Mouse (Mus musculus): ENCODE measurements at regions not wholly inside any gene's neighbourhood (a gene's known extent, or its start where the extent isn't known, plus 50 kb on each side); places are given as distances from the start of the nearest gene placed in this dataset.

DNA sequence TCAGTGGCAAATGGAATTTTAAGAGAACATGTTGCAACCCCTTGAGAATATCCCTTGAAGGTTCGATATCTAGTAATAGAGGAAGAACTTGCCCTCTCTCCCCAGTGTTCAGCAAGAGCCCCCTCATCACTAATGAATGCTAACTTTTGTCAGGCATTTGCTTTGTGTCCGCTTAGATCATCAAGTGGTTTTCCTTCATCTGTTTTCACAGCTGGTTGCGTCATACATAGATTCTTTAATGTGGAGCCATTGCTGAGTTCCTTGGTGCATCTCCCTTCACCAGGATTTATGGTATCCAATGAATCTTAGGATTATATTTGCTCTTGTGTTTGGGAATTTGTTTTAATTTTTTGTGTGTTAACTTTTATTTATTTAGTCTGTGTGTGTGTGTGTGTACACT is 124.2 kb upstream of the Twist2 start:
- DNase-seq (ENCODE audit: low spot score in 2 of 2) = no peak

DNA sequence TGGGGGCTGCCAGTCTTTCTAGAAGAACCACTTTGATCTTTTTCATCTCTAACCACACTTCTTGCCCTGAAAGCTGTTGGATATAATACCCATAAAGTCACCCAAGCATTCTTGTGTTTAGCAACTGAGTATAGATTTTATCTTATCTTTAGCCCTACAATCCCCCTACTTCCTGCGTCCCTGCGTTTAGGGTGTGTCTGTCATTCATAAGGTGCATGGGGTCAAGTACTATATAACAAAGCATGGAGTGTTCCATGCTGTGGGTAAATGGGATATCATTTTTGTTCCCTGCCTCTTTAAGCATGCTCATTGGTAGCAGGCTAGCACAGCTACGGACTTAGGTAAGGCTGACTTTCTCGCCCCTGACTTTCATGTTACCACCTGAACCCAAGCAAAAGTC is 122.5 kb upstream of the Twist2 start:
- no peak for DNase-seq (ENCODE audit: low spot score in 2 of 2)

DNA sequence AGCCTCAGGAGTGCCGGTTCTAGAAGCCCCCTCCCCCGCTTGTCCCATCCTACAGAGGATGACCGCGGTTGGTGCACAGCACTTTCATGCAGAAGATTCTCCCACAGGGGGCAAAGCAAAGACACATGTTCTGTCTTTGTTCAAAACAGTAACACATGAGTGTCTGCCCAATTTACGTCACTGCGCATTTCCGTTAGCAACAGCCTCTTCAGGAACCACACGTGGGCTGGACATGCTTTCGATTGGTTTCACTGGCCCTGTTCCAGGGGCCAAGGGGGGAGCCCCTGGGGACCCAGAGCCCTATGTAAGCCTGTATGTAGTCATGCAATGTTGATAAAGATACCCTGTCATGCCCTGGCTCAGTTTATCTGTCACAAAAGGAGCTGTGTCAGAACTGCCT is 116.2 kb upstream of the Twist2 start:
- DNase-seq (ENCODE audit: low spot score in 2 of 2) = no peak

DNA sequence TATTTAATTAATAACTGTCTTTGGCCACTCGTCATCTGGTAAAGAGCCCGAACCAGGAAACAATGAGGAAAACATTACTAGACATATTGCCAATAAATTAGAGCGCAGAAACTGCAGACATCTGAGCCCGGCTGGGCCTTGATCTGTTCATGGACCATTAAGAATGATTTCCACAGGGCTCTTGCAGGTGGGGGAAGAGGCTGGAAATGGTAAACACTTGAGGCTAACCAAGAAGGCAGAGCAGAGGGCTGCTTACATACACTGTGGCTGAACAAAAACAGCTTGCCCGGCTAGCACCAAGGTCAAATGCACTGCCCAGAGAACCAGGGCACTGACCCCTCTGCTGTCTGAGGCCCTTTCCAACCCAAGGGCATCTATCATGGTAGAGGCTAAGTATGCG is 115.5 kb upstream of the Twist2 start:
- no peak for DNase-seq (ENCODE audit: low spot score in 2 of 2)

DNA sequence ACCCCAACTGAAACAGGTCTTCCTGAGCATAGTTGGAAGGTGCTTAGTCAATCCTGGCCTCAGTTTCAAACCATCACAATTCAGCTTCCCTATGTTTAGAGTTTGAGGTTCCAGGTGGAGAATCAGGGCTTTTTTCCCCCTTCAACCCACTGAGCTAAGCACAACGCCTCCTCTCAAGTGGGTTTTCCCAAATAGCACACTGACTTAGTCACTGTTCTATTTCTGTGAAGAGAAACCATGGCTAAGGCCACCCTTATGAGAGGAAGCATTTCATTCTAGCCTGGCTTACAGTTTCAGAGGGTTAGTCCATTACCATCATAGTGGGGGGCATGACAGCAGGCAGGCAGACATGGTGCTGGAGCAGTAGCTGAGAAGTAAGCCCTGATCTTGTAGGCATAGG is 109.7 kb upstream of the Twist2 start:
- DNase-seq (ENCODE audit: low spot score in 2 of 2) = no peak

DNA sequence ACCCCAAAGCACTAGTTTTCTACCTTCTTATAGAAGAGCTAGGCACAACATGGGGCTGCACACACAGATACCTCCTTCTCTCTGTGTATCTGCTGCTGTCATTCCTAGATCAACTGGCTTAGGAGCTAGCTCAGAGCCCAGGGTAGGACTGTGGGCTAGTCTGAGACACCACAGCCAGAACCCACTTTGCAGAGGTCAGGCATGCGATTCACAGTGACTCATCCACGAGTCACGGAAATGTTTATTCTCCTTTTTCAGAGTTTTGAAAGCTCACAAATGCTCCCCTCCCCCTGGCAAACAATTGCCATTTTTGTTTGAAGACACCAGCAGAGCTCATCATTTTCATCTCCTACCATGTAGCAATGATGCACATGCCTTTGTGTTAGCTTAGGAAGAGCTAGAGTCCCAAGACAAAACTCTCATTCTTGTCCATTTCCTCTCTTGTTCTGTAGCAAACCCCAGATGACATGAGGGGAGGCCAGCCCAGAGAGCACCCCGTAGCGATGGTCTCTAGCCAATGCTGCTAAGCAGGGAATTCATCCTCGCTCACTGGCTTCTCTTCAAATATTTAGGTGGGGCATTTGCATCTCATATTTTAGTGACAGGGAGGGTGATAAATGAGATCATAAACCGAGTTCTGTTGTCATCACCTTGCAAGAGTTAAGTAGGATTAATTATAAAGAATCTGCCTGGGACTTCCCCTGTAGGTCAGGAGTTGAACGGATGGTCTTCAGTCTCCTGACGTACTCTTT is 108.4 kb upstream of the Twist2 start:
- DNase-seq (ENCODE audit: low spot score in 2 of 2) = no peak

DNA sequence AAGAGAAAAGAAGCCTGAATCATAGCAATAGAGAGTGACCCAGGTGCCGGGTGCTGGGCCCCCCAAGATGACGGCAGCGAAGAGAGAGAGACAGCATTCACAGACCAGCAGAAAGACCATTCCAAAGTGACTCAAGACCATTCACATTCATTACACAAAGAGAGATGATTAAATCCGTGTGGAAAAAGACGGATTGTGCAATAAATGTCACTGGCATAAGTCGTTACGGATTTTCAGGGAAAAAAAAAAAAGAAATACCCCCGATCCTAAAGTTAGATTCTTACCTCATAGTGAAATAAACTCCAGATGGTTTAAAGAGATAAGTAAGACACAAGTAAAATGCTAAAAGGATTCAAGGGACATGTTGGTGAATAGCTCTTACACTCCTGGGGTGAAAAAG is 104.2 kb upstream of the Twist2 start:
- DNase-seq (ENCODE audit: low spot score in 2 of 2) = no peak

DNA sequence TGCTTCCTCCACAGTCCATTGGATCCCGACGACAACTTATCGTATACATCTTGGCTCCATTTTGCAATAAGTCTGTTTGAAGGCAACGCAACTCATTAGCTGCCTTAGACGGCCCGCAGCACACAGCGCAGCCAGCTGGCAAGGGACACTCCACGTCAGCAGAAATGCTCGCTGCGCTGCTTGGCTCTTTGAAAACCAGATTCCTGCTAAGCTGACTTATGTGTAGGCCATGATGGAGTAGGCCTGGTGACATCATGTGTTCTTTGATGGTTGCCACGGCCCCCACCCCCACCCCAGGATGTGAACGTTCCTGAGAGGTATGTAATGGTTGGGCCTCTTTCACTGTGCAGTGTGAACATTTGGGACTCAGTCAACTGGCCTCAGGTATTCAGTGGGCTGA is 99.8 kb upstream of the Twist2 start:
- DNase-seq (ENCODE audit: low spot score in 2 of 2) = no peak

DNA sequence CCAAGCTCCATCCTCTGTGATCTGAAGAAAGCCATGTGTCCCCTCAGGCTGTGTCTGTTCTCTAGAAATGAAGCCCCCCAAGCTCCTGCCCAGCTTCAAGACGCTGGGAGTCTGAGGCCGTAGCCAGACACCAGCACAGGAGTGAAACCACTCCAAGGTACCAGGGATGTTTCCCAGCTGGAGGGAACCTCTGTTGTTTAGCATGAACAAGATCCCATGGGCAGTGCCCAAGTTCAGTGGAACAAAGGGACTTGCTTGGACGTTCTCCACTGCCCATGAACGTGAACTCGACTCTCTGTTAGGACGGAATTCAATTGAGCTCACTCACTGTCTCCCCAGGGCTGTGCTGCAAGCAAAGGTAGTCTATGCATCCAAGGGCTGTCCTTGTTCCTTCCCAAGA is 99.2 kb upstream of the Twist2 start:
- no peak for DNase-seq (ENCODE audit: low spot score in 2 of 2)

DNA sequence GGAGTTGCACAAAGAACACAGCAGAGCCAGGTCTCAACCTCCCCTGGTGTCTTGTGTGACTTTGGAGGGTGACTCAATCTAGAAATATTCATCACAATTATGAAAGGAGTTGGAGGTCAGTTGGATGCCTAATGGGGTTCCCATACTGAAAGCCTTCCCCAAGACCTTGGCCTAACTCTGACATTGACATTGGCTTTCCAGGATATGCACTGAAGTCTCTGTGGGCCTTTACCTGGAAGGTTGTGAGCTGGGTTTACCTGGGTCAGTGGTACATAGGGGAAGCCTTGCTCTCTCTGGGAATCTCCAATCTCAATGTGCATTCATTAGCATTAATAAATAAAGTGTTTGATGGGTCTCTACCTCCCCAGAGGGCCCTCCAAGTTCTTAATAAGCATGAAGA is 98.5 kb upstream of the Twist2 start:
- DNase-seq (ENCODE audit: low spot score in 2 of 2) = no peak

DNA sequence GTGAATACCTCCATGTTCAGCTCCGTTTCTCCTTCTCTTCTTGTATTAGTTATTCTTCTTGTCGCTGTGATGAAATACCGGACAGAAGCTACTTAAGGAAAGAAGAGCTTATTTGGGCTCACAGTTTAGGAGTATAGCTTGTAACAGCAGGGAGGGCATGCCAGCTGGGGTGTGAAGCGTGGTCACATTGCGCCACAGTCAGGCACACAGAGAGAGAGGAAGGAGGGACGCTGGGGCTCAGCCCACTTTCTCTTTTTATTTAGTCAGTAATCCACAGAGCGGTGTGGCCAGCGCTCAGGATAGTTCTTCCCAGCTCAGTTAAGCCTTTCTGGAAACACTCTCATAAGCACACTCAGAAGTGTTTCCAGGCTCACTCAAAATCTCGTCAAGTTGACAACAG is 95.8 kb upstream of the Twist2 start:
- no peak for DNase-seq (ENCODE audit: low spot score in 2 of 2)

DNA sequence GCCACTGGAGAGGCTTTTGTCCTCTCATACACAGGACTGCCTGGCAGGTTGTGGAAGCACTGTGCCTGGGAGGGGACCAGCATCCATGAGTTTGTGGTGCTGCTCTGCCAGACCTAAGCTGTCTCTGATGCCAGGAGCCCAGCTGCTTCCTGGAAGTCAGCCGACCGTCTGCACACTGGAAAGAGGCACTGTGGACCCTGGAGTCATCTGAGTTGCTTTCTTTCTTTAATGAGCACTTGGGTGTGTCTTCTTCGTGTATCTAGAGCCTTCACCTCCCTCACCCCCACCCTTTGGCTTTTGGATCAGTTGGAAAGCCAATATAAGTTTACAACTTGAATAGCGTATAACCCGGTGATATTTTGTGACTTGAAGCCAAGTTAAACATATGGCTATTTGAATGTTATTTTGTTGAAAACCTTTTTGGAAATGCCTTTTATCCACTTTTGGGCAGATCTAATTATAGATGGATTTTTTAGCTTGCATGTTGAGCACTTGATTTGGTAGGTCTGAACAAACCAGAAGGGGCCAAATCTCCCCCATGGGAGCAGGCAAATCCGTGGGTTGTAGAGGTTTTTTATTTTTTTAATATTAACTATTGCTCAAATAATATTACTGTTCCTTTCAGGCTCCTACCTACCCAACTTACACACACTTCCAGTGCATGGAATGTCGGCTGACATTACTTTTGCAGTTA is 92.6 kb upstream of the Twist2 start:
- DNase-seq (ENCODE audit: low spot score in 2 of 2) = no peak

DNA sequence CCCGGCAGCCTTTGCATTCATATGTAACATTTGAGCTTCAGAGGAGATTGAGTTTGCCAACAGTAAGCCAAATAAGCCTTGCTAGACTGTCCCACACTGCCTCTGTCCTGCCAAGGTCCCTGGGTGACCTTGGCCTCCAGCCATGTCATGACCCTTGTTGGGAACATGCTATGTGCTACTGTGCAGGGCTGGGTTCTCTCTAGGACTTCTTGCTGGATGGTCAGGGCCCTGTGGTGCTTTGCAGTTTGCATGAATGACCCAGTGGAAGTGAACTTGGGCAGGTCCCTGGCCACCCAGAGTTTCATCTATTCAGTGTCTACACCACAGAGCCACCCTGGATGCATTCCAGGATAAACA is 92.0 kb upstream of the Twist2 start:
- DNase-seq (ENCODE audit: low spot score in 2 of 2) = no peak

DNA sequence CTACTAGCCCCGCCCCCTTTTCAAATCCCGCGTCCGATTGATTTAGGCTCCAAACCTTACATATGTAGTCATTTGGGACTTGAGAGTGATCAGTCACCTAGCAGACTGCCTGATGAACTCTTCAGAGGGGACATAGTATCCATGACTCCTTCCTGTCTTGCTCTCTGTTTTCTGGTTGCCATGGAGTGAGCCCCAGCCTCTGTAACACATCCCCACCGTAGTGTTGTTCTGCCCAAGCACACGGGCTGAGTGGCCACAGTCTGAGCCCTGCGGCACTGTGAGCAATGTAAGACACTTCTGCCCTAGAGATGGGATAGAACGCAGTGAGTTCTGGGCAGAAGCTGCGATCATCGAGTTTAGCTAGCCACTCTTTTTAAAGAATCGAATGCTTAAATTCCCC is 88.1 kb upstream of the Twist2 start:
- DNase-seq (ENCODE audit: low spot score in 2 of 2) = no peak

DNA sequence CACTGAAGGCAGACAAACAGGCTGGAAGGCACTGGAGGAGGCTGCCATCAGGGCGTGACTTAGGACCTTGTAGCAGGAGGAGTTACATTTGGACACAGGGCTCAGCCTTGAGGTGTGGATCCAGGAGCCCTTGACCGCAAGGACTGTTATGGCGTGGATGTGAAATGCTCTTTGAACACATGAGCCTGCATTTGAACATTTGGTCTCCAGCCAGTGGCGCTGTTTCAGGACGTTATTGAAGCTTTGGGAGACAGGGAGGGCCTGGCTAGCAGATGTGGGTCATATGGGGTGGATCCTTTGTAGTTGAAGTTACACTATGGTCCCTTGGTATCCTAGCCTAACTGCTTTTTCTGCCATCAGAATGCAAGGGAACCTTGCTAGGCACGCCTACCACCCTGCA is 87.0 kb upstream of the Twist2 start:
- no peak for DNase-seq (ENCODE audit: low spot score in 2 of 2)

DNA sequence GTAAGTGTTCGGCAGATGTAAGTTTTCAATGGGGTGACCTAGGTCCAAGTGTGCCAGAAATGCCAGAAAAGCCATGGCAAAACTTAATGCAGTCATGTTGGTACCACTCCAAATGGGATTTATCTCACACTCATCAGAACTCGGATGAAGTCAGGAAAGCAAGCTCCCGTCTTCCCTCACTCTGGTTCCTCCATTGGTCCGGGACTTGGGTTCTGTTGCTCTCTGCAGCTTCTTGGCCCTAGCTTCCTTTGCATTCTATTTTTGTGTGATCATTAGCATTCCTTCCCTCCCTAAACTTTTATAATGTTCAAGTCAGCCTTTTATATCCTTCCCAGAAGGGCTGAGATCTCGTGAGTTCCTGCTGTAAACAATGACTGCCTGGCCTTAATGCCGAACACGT is 85.9 kb upstream of the Twist2 start:
- no peak for DNase-seq (ENCODE audit: low spot score in 2 of 2)

DNA sequence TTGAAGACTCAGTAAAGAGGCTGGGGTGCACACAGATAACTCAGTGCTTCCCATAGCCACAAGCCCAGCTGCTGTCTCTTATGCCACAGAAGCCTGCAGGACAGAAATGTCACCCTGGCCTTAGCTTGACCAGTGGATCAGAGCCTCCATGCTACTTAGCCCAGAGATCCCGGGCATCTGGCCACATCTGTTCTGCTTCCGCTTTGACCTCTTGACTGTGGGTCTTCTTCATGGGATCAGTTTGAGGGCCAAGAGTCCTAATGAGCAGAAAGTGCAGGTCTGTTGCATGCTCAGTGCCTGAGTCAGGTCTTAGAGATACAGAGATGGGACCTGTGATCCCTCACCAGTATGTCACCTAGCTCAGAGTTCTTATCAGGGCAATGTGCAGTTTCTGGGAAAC is 85.5 kb upstream of the Twist2 start:
- DNase-seq (ENCODE audit: low spot score in 2 of 2) = no peak

DNA sequence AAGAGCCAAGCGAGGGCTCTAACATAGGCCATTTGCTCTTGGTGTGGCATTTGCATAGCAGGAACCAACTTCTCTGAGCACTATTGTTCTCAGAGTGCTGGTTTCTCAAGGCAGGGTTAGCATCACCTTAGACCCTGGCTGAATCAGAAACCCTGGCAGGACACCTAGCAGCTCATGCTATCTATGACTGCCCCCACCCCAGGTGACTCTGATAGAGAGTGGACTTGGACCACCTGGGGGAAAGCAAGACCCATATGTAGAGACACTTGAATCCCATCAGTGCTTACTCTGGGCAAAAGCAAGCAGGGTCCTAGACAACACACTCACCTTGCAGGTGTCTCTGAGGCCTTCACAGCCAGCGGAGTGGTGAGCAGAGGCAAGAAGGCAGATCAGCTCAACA is 84.4 kb upstream of the Twist2 start:
- no peak for DNase-seq (ENCODE audit: low spot score in 2 of 2)

DNA sequence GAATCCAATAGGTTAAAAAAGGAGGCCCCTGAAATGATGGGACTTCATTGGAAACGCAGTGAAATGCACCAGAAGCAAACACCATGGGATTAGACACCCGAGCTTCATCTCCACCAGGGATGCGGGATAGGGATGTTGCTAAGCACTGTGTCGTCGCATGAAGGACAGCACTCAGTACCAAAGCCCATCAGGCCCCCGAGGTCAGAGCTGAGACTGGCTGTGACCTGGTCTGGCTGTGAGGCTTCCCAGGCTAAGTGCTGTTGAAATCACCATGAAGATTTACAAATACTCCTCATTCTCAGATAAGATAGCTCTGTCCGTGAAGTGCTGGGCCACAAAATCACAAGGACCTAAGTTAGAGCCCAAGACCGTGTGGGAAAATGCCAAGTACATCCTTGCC is 83.3 kb upstream of the Twist2 start:
- no peak for DNase-seq (ENCODE audit: low spot score in 2 of 2)

DNA sequence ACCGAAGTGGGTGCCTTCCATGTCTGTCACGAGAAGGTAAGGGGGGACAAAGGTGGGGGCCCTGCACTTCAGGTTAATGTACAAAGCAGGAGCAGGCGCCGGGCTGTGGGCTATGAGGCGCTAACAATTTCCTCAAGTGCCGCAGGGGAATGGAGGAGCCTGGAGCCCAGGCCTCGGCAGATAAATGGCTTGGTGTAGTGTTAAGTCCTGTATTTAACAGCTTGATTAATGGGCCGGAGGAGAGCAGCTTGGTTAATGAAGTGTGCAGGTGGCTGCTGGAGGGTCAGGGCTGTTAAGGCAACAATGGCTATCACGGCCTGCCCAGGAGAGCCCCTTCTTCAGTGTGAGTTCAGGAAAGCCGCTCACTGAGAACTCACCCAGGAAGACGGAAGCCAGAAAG is 72.0 kb upstream of the Twist2 start:
- DNase-seq (ENCODE audit: low spot score in 2 of 2) = no peak

DNA sequence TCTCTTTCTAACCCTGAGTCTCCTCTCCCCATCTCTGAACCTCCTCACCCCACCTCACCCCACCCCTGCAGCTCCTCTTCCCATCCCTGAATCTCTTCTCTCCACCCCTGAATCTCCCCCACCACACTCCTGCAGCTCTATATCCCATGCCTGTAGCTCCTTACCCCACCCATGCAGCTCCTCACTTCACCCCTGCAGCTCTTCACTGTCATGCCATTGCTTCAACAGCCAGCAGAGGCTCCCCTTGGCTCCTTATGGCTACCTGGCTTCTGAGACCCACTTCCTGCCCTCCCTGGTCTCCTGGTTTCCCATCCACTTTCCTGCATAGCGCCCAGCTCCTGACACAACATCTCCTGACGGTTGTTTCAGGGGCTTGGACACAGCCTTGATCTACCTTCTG is 71.0 kb upstream of the Twist2 start:
- DNase-seq (ENCODE audit: low spot score in 2 of 2) = no peak

DNA sequence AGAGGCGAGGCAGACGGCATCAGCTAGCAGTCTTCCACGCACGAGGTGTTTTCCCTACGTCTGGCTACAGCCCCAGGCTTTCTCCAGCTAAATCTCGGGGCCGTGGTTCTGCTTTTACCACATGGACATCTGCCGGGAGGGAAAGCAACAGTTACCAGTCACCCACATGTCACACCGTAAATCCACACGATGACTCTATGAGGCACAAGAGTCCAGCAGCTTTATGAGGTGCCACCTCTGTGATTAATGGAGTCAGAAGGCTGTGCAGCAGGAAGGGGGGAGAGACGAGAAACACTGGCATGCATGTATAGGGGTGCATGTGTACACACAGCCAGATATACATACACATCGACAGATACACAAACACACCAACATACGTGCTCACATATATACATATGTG is 69.6 kb upstream of the Twist2 start:
- no peak for DNase-seq (ENCODE audit: low spot score in 2 of 2)

DNA sequence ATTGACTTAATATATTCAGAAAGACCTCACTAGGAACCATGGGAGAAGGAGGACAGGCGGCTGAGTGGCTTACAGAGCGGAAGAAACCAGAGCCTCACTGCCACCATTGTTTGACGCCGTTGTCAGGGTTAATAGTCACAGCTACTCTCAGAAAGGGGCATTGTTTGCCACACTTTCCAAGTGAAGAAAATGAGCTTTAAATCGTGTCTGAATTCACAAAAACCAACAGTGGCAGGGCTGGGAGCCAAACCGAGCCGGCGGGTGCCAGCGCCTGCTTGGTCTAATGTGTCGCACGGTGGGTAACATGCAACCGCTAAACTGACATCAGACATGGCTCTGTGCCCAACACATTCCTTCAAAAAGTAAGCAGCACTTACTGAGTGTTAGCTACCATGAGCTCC is 68.8 kb upstream of the Twist2 start:
- peak in 1 of 2 experiments; percentile 12 for DNase-seq (ENCODE audit: low spot score in 2 of 2)

DNA sequence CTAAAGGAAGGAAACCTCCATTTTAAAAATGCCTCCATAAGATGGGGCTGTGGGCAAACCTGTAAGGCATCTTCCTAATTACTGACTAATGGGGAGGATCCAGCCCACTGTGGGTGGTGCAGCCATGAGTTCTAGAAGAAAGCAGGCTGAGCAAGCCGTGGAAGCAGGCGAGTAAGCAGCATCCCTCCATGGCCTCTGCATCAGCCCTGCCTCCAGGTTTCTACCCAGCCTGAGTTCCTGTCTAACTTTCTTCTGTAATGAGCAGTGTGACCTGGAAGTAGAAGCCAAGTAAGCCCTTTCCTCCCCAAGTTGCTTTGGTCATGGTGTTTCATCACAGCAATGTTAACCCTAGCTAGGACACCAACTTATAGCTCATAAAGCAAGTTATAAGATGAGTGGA is 66.5 kb upstream of the Twist2 start:
- no peak for DNase-seq (ENCODE audit: low spot score in 2 of 2)
